Mouse (Mus musculus) thymus, postnatal 36 days (tissue): ENCODE results near the gene Mon1a.

Experiments
- DNase-seq, 2 experiments: peaks; one replicate each; pipeline ENCODE4 v3.0.0; 2022; ENCODE audit warnings: mixed read lengths in 2 of 2

Gene Mon1a

DNA sequence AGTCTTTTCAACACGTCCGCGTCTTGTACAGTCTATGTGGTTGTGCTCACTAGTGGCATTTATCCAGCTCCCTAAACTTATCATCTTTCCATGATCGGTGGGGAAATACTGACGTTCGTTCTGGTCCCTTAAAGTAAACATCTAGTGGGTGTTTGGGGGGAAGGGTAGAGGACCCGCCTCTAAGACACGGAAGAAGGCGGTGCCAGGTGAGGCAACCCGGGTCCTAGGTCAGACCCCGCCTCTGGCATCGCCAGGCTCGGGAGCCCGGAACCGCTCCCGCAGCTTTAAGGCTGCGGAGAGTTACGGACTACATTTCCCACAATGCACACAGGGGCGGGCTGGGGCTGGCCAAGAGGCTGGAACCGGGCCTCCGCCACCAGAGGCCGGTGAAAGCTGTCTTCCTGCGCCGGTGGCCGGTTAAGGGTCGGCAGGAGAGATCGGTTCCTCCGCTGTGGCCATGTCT, at the start of gene Mon1a:
Mon1a (plus strand) TSS at position 348 of the 463 bp plus-strand sequence.
- DNase-seq: peak; percentile 87 to 94

DNA sequence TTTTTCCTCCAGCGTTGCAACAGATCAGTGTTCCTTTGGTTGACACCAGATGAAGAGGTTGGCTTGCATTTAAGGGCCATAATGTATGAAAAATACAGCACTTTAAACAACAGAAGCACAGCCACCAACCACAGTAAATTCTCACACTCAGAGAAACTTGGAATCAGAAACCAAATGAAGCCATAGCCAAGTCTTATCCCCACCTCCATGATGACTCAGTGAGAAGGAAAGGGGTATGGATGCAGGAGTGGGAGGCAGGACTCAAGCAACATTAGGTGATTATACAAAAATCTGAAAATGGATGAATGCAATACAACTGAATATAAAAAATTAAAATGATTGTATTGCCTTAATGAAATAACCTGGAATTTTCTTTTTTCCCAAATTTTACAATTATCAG, 49.1 kb upstream of the Mon1a start:
- DNase-seq: no peak

DNA sequence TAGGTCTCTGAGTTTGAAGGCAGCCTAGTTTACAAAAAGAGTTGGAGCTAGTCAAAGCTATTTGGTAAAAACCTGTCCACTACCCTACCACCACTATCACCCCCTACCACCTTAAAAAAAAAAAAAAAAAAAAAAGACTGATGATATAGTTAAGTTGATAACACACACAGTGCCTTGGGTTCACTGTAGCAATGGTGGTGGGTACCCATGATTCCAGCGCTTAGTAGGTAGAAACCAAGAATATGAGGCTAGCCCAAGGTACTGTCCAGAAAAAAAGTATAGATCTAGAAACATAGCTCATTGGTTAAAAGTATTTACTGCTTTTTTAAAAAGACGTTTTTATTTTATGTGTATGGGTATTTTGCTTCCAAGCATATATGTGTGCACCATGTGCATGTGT, 45.2 kb upstream of the Mon1a start:
- DNase-seq: no peak

DNA sequence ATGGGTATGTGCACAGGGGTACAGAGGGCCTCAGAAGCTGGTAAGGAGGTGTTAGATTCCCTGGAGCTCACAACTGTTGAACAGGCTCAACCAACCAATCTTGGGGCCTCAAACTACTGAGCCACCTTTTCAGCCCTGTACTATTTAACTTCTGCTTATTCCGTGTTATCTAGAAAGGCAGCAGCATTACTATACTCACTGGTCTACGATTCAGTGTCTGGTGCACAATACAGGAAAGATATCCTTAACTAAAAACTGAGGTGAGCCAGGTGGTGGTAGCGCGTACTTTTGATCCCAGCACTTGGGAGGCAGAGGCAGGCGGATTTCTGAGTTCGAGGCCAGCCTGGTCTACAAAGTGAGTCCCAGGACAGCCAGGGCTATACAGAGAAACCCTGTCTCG, 39.0 kb upstream of the Mon1a start:
- DNase-seq: no peak

DNA sequence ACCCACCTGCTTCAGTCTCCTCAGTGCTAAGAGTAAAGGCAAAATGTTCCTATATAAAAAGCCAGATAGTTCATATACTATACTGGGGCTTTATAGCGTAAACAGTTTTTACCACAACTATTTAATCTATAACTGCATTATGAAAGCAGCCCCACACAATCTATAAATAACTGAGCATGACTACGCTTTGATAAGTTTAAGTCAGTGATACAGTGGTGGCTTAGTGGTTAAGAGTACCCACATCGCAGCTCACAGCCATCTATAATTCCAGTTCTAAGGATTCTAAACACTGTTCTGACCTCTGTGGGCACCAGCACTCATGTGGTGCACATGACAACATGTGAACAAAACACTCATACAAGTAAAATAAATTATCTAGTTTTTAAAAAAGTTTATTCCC, 29.6 kb upstream of the Mon1a start:
- DNase-seq: no peak

DNA sequence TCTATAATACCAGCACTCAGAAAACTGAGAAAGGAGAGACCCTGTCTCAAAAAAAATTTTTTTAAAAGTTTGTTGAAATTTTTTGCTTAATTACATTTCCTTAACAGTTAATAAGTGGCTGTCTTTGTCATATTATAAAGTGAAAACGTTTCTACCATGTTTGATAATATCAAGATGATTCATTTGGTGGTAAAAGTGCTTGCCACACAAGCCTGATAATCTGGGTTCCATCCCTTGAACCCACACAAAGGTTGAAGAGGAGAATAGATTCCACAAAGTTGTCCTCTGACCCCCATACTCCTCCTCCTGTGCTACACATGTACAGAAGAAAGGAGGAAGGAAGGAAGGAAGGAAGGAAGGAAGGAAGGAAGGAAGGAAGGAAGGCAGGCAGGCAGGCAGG, 23.5 kb upstream of the Mon1a start:
- DNase-seq: no peak

DNA sequence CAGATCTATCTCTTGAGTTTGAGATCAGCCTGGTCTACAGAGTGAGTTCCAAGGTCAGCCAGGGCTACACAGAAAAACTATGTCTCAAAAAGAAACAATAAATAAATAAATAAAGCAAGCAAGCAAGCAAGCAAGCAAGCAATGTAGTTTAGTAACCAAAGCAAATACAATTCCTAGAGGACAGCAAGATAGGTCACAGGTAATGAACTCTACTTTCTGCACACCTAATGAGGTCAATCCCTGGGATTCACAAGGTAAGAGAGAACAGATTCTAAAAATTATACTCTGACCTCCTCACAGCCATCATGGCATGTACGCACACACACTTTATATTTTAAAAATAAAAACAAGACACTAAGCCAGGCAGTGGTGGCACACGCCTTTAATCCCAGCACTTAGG, 21.9 kb upstream of the Mon1a start:
- DNase-seq: no peak

DNA sequence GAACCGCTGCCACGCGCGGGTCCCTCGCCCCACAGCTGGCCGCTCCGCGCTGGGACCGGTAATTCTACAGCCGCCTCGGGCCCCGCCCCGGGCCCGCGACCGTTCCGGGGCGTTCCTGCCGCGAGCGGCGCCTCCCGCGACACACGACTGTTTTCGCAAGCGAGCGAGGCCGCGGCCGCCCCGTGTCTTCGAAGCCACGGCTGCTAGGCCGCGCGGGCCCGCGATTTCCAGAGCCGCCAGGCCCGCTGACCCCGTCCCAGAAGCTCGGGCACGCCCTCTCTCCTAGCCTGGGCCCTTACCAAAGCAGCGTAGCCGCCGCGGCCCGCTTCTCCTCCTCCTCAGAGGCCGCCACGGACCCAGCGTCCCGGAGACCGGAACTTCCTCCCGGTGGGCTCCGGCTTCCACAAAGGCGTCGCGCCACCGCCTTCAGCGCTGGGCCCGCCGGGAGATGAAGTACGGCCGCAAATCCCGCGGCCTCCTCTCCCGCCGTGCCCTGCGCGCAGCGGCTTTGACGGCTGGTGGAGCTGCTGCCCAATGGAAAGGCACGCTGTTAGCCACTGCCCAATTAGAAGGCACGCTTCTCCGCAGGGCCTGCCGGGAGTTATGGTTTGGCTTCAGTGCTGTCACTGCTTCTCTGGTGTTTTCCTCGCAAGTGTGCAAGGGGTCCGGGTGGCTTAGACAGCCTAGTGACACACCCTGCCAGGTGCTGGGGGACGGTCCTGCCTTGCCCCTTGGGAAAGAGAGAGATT, 15.4 kb upstream of the Mon1a start:
- peak; percentile 91 to 95 for DNase-seq

DNA sequence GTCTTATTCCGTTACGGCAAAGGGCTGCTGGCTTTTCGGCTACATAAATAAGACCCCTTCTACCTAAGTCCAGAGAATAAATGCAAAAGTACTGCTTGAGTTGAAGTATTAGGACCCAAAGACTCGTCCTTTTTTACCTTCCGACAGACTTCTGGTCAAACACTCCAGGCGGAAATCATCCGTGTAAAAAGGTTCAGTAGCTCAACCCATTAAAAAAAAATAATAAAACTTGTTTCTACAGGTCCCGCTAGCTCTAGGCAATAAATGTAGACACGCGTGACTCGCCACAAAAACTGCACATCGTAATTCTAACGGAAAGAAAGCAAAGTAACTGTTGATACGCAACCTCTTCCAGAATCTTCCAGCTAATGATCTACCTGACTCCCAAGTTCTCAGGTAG, 14.8 kb upstream of the Mon1a start, which contains the start of gene Rbm6:
Rbm6 (minus strand) TSS at position 101 of the 400 bp plus-strand sequence.
- DNase-seq: no peak

DNA sequence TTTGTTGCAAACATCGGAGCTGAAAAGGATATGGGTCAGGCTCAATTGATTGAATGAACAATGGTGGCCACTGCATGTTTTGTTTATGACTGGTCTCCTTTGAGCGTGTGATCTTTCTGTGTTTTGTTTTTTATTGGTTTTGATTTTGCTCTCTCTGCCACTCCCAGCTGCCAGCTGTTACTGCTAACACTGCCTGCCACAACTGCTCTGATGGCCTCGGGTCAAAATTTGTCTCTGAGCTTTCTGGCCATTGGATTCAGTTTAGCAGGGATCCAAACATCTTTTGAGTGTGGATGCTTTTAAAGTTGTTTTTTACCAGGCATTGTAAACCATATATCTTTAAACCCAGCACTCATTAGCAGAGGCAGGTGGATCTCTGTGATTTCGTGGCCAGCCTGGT, 7.5 kb upstream of the Mon1a start:
- no peak for DNase-seq

DNA sequence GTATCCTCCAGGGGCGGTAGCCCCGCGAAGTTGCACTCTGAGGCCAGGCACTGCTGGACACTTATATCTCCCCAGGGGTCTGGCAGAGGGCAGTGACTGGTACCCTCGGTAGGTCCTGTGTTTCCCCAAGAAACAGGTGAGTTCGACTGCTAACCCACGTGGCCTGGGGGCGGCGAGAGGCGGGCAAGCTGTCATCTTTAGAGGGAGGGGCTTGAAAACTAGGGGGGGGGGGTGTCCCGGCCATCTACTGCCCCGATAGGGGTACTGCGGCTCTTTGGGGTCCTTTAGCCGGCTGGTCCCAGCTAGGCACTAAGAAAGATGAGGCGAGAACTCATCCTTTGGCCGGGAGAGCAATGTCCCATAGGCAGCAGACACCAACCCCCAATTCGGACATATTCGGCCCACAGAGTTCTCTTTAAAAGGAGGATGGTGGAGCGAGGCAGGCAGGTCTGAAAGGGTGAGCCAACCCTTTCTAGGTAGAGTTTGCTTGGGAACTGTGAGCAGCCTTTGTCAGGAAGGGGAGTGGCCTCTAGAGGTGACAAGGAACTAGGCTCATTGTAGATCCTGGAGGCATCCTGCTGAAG, 408 bp downstream of the Mon1a start:
- DNase-seq: peak in 1 of 2 experiments; percentile 49

DNA sequence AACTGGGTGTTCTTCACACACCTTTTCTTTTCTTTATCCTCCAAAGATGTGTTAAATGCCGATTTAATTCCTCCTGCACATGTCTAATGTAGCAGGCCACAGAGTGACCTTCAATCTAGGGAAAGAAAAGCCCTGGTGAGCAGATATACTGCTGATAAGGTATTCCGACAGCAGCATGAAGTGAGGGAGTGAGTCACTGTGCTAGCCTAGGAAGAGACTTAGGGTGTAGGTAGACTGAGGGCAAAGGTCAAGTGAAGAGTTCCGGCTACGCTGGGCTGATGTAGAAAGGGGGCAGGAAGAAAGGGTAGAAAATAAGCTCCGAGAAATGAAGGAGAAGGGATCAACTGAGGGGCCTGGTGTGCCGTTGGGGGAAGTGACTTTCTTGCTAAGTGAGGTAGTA, 2.3 kb downstream of the Mon1a start:
- DNase-seq: no peak

DNA sequence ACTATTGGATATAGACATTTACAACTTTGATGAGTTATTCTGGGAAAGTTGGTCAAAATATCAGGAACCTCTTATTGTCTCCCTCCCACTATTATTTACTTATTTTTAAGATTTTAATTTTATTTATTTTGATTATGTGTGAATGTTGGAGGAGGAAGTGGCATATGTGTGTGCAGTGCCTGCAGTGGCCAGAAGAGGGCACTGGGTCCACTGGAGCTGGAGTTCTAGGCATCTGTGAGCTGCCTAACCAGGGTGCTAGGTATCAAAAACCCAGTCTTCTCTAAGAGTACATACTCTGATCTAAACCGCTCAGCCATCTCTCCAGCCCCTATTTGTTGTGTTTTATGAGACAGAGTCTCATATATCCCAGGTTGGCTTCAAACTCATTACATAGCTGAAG, 3.1 kb downstream of the Mon1a start:
- no peak for DNase-seq

DNA sequence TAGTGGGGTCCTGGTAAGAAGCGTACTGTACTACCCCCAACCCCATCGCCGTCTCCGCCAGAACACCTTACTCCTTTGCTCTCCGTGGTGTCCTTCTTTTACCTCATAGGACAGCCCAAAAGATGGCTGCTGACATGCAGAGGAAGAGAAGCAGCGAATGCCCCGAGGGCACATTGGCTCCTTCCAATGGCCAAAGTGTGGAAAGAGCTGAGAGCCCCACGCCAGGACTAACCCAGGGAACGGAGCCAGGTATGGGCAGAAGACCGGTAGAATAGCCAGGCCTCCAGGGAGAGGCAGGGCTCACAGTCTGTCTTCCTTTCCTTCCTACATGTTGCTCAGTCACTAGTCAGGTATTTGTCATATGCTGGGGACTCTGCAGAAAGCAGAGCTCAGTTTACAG, 10.6 kb downstream of the Mon1a start:
- no peak for DNase-seq

DNA sequence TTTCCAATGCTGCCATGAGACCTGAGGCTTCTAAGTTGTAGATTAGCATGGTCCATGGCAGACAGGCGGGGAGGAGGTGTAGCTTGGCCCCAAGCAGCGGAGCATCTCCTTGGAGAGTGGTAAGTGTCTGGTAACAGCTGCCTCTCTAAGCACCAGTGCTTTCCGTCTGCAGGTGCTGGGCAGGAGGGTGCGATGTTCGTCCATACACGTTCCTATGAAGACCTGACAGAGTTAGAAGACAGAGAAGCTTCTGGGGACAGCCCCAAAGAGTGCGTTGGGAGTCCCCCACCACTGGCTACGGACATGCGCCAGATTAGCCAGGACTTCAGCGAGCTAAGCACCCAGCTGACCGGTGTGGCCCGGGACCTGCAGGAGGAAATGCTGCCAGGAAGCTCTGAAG, 11.9 kb downstream of the Mon1a start:
- no peak for DNase-seq

DNA sequence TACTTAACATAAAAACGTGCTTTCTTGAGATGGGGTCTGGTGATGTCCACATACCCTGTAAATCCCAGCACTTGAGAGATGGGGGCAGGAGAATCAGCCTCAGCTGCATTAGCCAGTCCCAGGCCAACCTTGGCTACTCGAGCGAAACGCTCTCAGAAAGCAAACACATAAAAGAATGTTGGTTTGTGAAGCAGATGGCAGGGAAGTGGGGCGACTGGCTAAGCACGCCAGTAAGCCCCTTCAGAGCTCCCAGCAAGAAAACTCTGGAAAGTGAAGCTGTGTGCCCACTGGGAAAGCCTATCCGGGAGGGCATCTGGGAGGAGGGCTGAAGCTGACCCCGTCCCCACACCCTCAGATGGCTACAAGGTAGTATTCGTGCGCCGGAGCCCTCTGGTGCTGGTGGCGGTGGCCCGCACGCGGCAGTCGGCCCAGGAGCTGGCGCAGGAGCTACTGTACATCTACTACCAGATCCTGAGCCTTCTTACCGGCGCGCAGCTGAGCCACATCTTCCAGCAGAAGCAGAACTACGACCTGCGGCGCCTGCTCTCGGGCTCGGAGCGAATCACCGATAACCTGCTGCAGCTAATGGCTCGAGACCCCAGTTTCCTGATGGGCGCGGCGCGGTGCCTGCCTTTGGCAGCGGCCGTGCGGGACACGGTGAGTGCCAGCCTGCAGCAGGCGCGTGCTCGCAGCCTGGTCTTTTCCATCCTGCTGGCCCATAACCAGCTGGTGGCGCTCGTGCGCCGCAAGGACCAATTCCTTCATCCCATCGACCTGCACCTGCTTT, 13.1 kb downstream of the Mon1a start:
- peak; percentile 47 to 52 for DNase-seq

DNA sequence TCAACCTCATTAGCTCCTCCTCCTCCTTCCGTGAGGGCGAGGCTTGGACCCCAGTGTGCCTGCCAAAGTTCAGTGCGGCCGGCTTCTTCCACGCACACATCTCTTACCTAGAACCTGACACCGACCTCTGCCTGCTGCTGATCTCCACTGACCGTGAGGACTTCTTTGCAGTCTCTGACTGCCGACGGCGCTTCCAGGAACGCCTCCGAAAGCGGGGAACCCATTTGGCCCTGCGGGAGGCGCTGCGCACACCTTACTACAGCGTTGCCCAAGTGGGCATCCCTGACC, 13.6 kb downstream of the Mon1a start:
- DNase-seq: no peak

DNA sequence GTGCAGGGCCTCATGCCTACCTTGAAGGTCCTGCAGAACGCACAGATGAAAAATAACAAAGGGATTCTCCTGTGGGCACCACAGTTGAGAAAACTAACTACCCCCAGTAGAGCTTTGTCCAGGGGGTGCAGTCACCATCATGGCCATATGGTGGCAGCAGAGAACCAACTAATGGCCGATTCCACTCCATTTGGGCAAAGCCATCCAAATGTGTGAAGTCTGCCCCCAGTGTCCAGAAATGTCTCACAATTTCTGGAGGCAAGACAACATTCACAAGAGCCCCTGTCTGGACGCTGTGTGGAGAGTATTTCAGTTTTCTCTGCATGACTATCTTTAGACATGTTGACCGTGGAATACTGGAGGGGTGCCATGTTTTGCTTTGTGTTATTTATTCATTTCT, 16.8 kb downstream of the Mon1a start:
- peak; percentile 81 to 85 for DNase-seq

DNA sequence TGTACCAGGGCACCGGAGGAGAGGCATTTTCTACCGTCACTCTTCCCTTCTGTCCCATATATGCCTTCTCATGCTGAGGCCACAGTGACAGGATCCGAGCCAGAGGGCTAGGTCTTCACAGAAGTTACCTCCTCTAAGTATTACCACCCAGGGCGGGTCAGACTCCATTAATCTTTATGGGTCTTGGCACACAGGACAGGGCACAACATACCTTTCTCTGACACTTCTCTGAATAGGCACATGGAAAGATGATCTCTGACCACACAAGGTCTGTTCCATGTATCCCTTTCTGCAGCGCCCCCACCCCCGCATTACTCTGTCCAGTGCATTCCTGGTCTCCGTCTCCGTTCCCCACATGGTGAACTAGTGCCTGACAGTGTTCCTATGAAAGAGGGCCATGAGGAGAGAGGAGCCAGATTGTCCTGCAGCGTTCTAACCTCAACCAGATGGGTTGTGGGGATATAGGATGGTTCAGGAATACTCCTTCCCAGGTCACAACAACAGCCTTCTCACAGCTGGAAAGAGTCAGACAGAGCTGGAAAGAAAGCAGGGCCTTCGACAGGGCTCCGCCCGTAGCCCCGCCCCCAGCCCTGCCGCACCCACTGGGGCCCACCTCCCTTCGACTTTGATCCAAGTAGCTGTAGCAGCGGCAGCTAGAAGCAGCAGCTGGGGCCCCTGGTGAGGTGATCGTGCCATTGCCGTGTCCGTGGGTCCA, 18.5 kb downstream of the Mon1a start, which contains the start of gene Mst1r:
Mst1r (plus strand) TSS at position 622 of the 715 bp plus-strand sequence.
- DNase-seq: peak; percentile 72 to 82

DNA sequence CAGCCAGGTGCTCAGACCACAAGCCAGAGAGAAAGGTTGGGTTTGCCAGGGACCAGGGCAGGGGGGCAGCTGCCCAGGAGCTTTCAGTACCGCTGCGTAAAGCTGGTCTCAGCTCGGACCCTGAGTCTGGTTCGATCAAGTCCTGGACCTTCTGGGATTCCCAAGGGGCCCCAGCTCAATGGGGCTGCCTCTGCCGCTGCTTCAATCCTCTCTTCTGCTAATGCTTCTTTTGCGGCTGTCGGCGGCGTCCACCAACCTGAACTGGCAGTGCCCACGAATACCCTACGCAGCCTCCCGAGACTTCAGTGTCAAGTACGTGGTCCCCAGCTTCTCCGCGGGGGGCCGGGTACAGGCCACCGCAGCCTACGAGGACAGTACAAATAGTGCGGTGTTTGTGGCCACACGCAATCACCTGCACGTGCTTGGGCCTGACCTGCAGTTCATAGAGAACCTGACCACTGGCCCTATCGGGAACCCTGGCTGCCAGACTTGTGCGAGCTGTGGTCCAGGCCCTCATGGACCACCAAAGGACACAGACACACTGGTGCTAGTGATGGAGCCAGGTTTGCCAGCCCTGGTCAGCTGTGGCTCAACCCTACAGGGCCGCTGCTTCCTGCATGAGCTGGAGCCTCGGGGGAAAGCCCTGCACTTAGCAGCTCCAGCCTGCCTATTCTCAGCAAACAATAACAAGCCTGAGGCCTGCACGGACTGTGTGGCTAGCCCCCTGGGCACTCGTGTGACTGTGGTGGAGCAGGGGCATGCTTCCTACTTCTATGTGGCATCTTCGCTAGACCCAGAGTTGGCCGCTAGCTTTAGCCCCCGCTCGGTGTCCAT, 19.2 kb downstream of the Mon1a start:
- DNase-seq: no peak

DNA sequence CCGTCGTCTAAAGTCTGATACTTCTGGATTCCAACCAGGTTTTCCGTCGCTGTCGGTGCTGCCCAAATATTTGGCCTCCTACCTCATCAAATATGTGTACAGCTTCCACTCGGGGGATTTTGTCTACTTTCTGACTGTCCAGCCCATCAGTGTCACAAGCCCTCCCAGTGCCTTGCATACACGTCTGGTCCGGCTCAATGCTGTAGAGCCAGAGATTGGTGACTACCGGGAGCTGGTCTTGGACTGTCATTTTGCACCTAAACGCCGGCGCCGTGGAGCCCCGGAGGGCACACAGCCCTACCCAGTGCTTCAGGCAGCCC, 19.8 kb downstream of the Mon1a start:
- DNase-seq: no peak

DNA sequence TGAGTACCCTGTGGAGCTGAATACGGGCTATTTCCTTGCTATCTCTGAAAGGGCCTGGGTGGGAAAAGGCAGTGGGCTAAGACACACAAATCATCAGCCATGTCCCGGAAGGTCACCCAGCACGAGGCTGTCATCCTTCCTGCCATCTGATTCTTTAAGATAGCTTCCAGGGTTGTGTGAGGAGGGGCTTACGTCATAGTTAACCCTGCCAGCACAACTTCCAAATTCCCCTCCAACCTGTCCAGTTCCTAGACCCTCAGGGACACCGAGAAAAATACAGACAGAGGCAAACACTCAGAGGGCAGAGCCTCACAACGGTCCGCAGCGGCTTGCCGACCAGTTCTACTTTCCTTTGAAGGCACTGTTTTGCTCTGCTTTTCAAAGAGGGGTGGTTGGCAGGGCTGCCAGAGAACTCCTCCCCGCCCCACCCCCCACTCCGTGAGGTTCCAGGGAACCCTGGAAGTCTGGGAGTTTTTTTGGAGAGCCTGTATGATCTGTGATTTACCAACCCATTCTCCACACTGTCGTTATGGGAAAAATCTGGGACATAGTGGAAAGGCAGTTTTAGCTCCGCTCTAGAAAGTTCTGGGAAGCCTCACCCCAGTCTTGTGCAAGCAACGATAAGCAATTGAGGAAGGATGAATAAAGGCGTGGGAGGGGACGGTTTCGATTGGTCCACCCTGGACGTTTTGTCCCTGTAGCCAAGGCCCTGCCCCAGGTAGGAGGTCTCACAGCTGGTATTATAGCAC, 20.6 kb downstream of the Mon1a start:
- no peak for DNase-seq
